Mouse (Mus musculus) ovary, postnatal 36 days (tissue): Measurements from ENCODE around the gene Kif13a.
A peak's percentile ranks its signal among the peaks of the same experiment; 100 is the strongest.

Experiments
- DNase-seq: peaks from one replicate; pipeline ENCODE4 v3.0.0; 2022; ENCODE audit warnings: low spot score, mixed read lengths

Kif13a gene

DNA sequence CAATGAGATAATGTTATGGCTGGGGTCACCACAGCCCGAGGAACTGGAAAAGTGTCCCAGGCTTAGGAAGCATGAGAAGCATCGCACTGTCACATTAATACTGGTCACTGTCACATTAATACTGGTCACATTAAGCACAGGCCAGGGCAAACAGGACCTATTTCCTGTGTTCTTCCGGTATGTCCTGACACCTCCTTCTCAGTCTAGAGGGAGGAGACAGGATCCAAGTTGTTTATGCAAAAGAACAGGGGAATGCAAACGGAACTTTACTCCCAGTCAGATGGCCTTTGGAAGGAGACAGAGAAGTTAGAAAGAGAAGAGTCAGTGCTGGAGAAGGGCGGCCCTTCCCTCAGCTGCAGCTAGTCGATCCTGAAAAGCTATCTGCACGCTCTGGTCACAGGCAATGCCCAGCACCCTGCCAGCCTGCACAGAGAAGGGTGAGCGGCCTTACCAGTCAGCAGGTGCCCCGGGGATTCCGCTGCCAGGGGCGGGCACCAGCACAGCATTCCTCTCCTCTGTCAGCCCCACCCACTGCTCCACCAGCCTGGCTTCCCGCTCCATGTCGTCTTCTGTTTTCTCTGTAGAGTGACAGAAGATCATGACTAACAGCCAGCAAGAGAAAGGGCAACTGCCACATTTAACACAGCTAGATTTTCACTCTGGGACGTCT is 152.9 kb downstream of the Kif13a start:
- DNase-seq = no peak

DNA sequence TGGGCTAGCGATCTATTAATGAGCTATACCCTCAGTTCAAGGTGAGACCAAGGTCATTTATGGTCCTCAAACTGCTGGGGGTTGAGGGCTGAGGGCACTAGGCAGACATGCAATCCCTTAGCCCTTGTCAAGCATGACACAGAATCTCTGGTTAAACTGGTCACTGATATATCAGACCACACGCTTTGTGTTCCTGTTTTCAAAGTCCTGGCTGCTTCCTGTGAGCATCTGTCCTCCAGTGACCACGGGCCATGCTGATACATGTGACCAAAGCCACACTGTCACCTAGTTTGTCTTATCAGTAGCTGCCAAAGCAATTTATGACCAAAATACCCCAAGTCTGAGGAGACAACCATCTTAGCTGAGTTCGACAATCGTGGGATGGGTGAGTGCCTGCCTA is 154.7 kb downstream of the Kif13a start:
- no peak for DNase-seq

DNA sequence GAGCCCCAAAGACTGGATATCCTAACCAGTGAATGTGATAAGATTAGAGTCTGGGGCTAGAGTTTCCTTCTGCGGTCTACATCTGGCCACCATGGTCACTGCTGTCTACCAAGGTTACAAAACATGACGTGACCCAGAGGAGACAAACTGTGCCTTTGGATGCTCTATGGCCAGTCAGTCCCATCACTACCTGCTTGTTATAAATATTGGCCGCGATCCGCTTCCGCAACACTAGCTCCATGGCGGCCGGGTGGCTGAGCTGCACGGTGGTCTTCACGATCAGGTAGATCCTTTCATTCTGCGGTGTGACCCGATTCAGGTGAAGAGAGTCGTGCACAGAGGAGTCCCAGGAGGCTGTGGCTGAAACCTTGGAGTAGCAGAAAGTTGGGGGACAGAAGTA is 157.1 kb downstream of the Kif13a start:
- DNase-seq = no peak

DNA sequence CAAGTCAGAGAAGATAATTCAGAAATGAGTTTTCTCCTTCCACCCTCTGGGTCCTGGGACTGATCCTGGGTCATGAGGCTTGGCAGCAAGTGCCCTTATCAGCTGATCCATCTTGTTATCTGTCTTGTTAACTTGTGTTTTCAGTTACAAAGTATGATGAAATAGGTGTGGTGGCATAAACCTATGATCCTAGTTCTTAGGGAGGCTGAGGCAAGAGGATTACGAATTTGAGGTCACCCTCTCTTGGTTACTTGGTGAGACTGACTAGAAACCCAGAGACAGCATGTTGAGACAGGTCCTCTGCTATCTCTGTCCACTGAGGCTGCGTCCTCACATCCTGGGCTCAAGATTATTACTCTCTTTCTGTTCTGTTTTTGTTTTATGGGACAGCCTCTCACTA is 164.3 kb downstream of the Kif13a start:
- DNase-seq = no peak

DNA sequence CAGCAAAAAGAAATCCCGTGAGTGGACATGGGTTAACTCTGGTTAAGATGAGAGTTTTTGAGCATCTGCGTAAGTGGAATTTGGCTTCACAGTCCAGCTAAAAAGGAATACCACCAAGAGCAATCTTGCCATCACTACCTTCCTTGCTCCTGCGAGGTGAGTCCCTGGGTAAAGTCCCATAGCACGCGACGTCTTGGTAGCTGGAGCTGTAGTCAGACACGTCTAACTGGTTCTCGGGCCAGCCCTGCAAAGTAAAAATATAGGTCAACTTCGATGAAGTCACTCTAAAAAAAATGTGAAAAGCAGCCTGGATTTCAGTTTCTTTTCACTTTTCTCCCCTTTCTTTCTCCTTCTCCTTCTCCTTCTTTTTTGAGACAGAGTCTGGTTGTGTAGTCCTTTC is 166.5 kb downstream of the Kif13a start:
- no peak for DNase-seq

DNA sequence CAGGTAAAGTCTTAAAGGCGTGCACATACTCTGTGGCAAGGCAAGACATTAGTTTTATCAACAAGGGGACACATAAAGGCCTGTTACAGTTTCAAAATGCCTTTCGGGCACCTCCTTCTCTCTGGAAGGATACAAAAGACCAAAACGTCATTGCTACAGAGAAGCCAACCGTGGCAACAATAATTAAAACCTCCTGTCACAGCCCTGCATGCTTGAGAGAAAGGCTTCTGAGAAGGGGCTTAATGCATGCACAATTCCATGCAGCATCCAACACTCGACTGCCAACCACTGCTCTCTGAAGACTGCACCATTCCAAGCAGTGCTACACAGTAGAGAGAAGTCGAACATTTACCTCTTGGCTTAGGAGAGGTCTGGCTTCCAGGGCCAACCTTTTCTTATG is 168.7 kb downstream of the Kif13a start:
- no peak for DNase-seq

DNA sequence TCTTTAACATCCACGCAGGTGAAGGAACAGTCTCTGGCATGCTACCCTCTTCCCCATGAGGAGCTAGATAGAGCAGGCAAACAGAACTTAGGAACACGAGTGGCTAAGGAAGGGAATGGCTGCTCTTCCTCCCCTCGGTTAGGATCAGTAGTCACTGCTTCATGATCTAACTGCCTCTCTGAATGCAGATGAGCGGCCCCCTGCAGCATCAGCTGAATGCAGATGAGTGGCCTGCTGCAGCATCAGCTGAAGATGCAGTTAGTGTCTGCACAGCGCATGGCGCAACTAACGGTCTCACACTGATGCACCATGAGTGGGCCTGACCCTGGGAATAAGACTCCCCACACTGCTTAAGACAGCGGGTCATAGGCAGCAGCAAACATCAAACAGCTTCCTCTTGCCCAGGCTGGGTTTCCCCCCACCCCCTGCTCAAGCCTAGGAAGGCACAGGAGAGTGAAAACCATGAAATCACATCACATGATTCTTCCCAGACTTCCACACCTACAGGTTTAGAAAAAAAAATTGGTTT is 170.3 kb downstream of the Kif13a start:
- no peak for DNase-seq

DNA sequence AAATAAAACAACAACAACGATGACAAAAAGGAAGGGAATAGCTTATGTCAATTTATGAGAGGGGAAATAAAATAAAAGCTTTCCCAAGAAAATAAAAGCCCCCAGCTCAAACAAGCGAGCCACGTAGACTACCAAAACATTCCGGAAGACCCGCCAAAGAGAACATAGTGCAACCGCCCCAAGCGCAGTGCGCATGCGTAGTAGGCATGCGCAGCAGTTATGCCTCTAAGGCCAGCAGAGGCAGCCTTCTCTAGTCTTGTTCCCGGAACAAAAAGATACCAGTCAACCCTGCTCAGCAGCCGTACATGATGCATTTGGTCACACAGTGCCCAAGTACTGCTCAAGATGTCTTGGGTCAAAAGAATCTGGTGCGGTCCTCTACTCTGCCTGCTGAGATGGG is 171.0 kb downstream of the Kif13a start:
- no peak for DNase-seq

DNA sequence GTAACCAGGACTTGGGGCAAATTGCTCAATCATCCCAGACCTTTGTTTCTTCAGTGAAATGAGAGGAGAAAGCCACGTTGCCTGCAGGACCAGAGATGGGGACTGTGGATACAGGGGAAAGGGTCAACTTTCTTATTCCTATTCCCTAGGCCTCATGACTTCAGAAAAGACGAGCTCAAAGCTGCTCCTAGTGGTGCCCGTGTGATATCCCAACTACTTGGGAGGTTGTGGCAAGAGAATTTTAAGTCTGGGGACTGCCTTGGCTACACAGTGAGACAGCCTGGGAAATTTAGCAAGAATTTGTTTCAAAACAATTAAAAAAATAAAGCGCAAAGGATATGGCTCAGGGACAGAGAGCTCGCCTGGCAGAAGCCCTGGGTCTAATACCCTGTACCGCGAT is 171.7 kb downstream of the Kif13a start:
- DNase-seq = no peak

DNA sequence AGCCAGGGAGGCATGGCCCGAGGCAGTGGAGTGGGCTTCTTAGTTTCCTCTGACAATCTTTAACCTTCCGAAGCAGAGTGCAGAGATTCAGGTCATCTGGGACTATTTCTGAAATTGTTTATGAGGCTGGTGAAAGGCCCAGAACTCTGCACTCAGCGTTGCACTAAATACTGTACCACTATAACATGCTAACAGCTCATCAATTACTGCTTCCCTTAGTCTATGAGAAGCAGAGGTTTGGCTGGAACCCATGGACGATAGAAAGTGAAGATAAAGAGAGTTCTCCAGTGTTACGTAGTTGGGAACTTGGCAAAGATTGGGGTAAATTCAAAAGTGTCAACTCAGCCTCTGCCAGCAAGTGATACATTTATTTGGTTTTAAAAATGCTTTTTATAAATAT is 176.4 kb downstream of the Kif13a start:
- no peak for DNase-seq

DNA sequence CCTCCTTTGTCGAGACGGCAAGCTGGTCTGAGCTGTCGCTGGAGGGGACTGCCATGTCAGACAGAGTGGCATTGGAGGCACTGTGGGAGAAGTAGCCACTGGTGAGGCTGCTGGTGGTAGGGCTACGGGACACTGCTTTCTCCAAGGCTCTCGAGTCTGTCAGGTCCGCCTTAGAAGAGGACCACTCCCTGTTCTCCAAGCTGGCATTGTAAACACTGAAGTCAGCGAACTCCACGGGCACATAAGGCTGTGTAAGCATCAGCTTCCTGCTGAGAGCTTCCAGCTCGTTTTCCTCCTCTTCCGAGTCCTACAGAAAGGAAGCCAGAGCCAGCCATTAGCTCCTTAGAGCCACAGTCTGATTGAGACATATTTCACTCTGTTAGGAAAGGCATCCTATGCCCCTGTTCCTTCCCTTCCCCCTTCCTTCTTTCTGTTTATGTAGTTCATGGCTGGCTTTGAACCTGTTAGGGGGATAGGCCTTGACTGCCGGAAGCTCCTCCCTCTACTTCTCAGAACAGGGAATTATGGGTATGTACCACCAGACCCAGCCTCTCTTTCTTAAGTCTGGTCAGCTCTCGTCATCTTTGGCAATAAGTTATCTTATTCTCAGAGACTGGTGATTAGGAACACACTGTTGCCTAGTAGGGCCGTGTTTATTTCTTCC is 177.0 kb downstream of the Kif13a start:
- no peak for DNase-seq

DNA sequence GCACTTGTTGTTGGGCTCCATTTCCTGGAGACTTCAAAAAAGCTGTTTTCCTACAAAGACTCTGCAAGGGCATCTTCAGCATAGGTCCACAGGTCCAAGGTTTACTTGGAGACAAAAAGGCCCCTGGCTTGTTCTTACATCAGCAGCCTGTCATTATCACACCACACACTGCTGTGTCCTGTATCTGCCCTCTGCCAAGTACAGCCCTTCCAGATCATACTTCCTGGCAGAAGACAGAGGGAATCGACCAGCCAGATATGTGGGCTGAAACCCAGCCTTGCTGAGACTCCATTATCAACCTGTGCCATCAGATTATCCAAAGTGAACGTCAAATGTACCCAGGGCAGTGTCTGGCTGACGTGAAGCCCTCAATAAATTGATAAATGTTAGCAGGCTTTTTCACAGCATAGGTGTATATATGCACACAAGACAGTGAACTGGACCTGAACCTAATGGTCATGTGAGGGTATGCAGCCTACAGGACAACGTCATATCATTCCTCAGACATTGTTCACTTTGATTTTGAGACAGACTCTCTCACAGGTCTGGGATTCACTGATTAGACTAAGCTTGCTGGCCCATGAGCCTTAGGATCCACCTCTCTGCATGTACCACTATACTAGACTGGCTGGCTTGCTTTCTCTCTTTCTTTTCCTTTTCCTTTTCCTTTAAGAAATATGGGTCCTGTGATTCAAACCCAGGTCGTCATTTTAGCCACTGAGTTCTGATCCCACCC is 181.4 kb downstream of the Kif13a start:
- no peak for DNase-seq

DNA sequence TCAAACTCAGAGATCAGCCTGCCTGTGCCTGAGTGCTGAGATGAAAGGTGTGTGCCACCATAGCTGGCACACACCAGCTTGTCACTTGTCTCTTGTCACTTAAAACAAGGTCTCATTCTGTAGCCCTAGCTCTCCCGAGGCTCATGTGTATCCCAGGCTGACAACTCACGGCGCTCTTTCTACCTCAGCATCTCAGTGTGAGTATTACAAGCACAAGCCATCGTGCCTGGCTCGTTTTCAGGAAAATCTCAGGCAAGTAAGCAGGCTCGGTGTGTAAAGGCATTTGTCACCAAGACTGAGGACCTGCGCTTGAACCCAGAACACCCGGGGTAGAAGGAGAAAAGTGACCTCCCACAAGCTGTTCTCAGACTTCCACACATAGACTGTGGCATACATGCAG is 185.8 kb downstream of the Kif13a start:
- DNase-seq = no peak

DNA sequence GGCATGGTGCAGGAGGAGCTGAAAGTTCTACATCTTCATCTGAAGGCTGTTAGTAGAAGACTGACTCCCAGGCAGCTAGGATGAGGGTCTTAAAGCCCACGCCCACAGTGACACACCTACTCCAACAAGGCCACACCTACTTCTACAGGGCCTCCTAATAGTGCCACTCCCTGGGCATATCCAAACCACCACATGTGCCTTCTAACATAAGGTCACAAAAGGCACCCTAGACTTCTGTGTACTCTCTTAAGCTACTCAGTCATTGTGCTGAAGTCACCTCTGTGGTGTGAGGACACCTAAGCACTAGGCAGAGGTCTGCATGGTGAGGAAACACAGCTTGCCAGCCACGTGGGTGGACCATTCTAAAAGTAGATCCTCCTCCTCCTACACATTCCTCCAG is 187.3 kb downstream of the Kif13a start:
- DNase-seq = no peak

DNA sequence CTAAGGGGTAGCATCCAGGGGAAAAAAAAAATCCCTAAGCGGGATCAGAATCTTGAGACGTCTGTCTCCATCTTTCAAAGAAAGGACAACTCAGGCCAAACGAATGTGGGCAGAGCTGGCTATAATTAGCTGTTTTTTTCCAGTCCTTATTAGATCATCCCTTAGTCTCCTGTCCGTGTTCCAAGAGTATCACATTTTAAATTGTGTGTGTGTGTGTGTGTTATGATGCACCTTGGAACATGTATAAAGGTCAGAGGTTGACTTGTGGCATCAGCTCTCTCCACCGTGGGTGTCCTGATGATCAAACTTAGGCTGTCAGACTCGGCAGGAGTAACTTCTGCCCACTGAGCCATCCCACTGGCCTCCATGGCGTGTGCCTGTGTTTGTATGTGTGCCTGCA is 190.2 kb downstream of the Kif13a start:
- DNase-seq = no peak

DNA sequence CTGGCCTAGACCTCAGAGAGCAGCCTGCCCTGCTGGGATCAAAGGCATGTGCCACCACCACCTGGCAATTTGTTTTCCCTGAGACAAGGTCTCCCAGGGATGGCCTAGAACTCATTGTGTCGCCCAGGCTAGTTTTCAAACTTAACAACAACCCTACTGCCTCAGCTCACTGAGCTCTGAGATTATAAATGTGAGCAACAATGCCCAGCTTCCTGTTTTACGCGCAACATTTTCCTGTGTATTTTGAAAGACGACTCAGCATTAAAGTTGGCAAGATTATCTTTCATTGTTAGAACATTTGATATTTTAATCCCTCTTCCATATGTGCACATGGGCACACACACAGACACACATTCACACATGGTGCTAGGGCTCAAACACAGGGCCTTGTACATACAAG is 192.2 kb downstream of the Kif13a start:
- DNase-seq = no peak

DNA sequence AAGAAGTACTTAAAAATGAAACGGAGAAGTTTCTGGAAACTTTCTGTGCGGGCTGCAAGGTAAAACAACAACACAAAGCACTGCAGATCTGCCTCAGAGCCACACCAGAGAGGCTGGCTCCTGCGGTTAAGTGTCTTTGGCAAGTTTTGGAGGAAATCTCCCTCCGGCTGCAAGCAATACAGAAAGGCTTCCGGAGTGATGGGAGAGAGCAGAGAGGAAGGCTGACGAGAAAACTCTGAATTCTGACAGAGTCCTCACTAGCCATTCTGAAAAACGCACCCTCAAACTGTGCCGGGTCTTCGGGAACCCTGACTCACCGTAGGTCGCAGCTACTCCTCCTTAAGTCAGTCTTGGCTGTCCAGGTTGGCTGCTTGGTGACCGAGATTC is 193.2 kb downstream of the Kif13a start:
- DNase-seq = peak; percentile 13

DNA sequence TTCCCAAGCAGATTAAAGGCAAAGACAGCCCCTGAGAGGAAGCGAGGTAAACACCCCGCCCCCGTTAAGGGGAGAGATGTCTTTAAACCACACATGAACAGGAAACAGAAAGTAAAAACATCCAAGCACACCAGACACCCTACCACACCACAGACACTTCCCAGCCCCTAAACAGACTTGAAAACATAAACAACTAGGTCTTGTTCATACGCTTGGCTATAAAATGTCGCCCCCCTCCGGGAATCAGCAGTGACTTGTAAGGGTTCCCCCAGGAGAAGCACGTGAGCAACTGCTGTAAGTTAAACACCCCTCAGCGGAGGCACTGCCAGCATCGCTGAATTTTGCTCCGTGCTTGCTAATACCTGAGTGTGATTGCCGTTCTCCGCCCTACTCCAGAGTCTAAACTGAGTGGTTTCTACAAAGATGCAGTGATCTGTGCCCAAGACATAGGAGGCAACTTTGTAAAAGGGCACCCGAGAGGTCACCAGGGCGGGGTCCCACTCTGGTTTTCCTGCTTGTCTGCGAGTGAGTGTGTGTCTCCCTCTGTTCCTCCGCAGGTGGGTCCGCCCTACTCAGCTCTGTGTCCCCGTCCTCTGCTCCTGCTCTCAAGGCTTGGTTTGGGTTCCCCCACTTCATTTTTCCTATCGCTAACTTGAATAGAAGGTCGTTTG is 193.7 kb downstream of the Kif13a start:
- DNase-seq = peak; percentile 58

DNA sequence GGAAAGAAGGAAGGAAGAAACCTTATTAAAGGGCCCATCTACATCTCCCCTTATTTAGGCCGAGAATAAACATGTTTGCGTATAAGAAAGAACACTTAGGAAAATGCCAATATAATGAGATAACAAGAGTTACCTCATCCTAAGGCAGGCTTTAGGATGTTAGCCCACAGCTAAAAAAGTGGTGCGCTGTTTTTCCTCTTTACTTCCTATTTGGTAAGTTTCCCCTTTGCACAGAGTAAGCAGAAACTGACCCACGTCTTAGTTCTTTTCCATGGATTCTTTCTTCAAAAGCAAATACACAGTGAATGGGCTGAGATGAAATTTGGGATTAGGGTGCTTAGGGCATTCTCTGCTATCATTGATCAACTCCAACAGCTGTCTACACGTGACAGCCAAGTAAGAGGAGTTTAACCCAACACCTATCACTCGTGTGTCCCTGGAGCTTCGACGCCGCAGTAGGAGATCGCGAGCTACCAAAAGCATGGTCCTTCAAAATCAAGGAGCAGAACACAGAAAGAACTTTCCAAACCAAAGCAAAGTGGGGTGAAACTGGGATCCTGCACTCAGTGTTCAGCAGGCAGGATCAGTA is 194.4 kb downstream of the Kif13a start:
- no peak for DNase-seq

DNA sequence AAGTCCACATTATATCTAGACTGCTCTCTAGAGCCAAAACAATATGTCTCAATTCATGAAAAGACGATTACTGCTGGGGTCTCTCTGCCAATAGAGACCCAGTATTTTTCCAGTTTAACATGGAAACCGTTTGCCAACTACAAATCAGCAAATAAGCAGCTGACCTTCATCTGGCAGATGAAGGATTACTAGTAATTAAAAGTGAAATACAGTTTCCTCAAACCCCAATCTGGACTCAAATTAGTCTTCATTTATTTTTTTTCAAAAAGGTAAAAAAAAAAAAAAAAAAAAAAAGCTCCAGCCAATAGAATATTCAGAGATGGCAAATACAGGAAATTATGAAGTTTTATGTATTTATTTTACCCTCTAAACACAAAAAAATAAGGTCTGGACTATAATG is 199.7 kb downstream of the Kif13a start:
- no peak for DNase-seq

DNA sequence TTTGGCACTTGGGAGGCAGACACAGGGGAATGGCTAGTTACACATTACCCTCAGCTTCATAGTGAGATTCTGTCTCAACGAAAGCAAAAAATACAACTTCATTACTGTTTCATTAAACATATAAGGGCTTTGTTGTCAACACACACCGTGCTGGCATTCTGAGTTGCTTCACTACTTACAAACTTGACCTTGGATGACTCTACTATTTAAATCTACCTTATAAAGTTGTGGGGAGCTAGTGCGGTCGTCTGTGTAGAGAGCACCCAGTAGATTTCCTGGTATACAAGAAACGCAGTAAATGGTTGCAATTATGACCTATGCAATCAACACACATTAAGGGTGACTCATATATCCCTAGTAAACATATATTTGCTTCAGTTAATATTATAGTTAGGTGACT is 201.3 kb downstream of the Kif13a start:
- DNase-seq = no peak

DNA sequence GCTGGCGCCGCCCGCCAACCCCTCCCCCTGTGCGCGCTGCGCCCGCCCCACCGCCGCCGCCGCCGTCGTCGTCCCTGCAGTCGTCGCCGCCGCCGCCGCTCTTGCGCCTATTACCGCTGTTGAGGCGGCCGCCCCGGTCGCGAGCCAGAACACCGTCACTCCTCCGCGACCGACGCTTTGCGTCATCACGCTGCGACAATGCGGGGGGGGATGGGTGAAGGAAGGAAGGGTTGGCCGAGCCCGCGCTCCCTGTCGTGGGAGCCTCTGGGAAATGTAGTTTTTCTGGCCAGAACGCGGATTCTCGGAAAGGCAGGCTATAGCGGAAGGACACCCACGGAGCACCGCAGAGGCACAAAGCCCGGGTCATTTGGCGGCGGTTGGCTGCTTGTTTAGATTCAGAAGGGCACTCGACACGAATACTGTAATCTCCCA is 201.8 kb downstream of the Kif13a start, which contains the start of gene Nup153:
TSS of gene Nup153 (minus strand) at position 104 of the 432 bp plus-strand sequence.
- DNase-seq = peak; percentile 100
